Mouse (Mus musculus) adrenal gland, postnatal 25 days (tissue): Measurements from ENCODE around the gene Cyp2c68. TPM values are rescaled to one million over a fixed set of nuclear protein-coding genes. Genes with fewer than 3 reads are reported as not detected.
"Not testable (repeated sequence)": the region's sequence is repeated elsewhere in the genome, so short reads cannot be mapped to it uniquely, and the experiment has no call there.

Source experiments
- DNase-seq: peaks from one replicate; pipeline ENCODE4 v3.0.0; 2021; ENCODE audit warnings: mixed read lengths
- long read RNA-seq: library from polyadenylated mRNA; stranded (forward); transcript quantifications from one replicate; pipeline ENCODE4 v2.0.0, GENCODE M21; 2021
- total RNA-seq: library from RNA; stranded (reverse); gene quantifications from 2 replicates; pipeline ENCODE4 v1.2.3, GENCODE M21; 2021

The Cyp2c68 gene
- total RNA-seq = 3.0 TPM in 1 of 2 replicates, not detected in the other
- long read RNA-seq, transcript Cyp2c68-201 (9 exons, 1,724 nt) = major isoform, 322 of 425 reads
- long read RNA-seq, partial matches to known transcripts = 23 of 425 reads
- long read RNA-seq, other reads (novel, unspliced or antisense) = 80 of 425 reads

DNA sequence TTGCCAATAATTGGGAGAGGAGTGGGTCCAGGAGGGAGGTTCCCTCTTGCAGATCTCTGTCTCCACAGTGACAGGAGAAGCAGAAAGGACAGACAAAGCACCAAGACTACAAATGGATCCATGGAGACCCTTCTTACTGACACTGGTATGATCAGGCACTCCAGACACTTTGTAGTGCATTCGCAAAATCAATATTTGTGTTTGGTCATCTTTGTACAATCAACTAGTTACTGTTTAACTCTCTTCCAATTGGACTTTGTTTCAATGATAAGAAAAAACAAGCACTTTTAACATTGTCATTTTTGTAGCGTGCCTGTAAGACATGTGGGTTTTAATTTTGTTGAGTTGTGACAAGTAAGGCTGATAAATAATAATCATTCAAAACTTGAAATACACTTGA is at the start of gene Cyp2c68:
TSS of gene Cyp2c68 (minus strand) at position 135 of the 400 bp plus-strand sequence.
- DNase-seq = no peak

GRCm38 (mm10) chr19:39785458-39785857 is 44.6 kb upstream of the Cyp2c68 start:
- DNase-seq = not testable (repeated sequence)

- DNase-seq = no peak
Measured at GRCm38 (mm10) chr19:39745357-39745756, 4.5 kb upstream of the Cyp2c68 start.

DNA sequence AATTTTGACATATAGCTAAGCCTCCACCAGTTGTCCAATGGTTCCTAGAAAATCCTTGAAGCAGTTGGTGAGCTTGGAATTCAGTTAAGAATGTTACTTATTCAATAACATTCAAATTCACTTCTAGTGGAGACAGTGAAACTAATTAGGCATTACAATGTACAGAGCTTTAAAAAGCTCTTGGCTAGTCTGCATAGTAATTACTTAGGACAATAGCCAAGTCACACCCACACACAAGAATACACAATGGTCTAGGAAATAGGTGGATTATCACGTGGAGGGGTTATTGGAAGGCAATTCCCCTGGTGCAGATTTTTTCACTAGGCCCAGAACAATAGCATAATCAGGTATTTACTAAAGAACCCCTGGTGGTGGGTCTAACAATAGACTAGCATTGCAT is 3.5 kb upstream of the Cyp2c68 start:
- DNase-seq = not testable (repeated sequence)

GRCm38 (mm10) chr19:39711116-39711515 is 29.7 kb downstream of the Cyp2c68 start:
- not testable (repeated sequence) for DNase-seq

- not testable (repeated sequence) for DNase-seq
Measured at GRCm38 (mm10) chr19:39665650-39666049, 75.2 kb downstream of the Cyp2c68 start.

GRCm38 (mm10) chr19:39652381-39652780 is 88.5 kb downstream of the Cyp2c68 start:
- no peak for DNase-seq

DNA sequence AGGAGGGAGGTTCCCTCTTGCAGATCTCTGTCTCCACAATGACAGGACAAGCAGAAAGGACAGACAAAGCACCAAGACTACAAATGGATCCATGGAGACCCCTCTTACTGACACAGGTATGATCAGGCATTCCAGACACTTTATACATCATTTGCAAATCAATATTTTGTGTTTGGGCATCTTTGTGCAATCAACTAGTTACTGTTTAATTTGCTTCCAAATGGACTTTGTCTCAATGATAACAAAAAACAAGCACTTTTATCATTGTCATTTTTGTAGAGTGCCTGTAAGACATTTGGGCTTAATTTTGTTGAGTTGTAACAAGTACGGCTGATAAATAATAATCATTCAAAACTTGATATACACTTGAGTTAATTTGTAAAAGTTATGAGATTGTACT is 91.9 kb downstream of the Cyp2c68 start, which contains the start of gene Cyp2c67:
TSS of gene Cyp2c67 (minus strand) at position 114 of the 400 bp plus-strand sequence.
- no peak for DNase-seq

DNA sequence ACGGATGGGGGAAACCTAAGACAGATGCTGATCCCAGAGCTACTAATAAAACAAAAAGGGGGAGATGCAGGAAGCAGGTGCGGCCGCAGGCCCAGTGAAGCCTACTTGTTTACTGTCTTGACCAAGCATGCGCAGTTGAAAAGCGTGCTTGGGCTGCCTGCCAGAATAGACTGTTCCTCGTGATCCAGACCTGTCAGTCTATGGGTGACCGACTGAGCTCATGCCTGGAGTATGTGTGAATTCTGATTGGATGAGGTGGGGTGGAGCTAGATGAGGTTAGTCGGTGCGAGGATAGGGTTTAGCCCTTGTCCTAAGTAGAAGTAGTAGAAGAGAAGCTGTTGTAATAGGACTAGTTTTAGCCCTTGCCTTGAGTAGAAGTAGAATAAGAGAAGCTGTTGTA is 93.3 kb downstream of the Cyp2c68 start:
- no peak for DNase-seq

DNA sequence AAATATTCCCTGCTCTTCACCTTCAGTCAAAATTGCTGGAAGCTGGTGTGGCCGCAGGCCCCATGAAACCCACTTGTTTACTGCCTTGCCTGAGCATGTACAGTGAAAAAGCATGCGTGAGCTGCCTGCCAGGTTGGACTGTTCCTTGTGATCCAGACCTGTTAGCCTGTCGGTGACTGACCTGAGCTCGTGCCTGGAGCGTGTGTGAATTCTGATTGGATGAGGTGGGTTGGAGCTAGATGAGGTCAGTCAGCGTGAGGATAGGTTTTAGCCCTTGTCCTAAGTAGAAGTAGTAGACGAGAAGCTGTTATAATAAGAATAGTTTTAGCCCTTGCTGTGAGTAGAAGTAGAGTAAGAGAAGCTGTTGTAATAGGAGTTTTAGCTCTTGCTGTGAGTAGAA is 96.3 kb downstream of the Cyp2c68 start:
- DNase-seq = not testable (repeated sequence)

Other genes with a start within 250 kb of the Cyp2c68 start
- not detected in 2 replicates for gene Cyp2c39, start 230.2 kb downstream of the Cyp2c68 start, total RNA-seq
- 2.6 TPM in 1 of 2 replicates, not detected in the other for gene Cyp2c67, start 92.0 kb downstream of the Cyp2c68 start, total RNA-seq
- gene Cyp2c40, start 71.8 kb upstream of the Cyp2c68 start, total RNA-seq = 4.9 TPM in 1 of 2 replicates, not detected in the other
- 9.1 TPM in 1 of 2 replicates, not detected in the other for gene Cyp2c69, start 145.7 kb upstream of the Cyp2c68 start, total RNA-seq